In genomic region chr7:89423194-89423593, GRCm38 (mm10) we compare ENCODE assay signal across 13 mouse cellular contexts. TPM values are rescaled to one million over a fixed set of nuclear protein-coding genes. Genes with fewer than 3 reads are reported as not detected.
DNase-seq lines count a peak whose midpoint lies in the region; ATAC-seq and TF ChIP-seq lines count a peak whose summit lies in the region.
"Had no signal": no experiment of that assay in that cellular context is flagged by ENCODE, and none has a peak within 500 bp of the region (broad histone marks: within the 10 kb centered on the region; RNA-seq: fewer than 3 reads in every experiment).

No protein-coding gene starts in this region.

- H3K9ac ChIP-seq in intestine, postnatal 0 days (ENCODE audit: low read depth, low read length): no peak overlapping the region
- no peak overlapping the region for H3K9ac ChIP-seq in liver, embryonic 11.5 days (ENCODE audit: low read depth, low read length)
- H3K9ac ChIP-seq: heart, embryonic 15.5 days; neural tube, embryonic 15.5 days had no signal

- peak overlapping the region; percentile 78 for H3K27ac ChIP-seq in intestine, postnatal 0 days (ENCODE audit: low read depth, low read length)
- H3K27ac ChIP-seq in liver, embryonic 11.5 days (ENCODE audit: low read depth, low read length): no peak overlapping the region
- H3K27ac ChIP-seq: heart, embryonic 15.5 days; hindbrain, postnatal 0 days; neural tube, embryonic 15.5 days had no signal

- H3K4me1 ChIP-seq in intestine, postnatal 0 days (replicated peaks; ENCODE audit: control insufficient read depth, insufficient read depth, low read length): peaks cover 4% of the 10 kb centered on the region; the same call in 1 of the 2 replicates
- H3K4me1 ChIP-seq in liver, embryonic 11.5 days (replicated peaks; ENCODE audit: control insufficient read depth, insufficient read depth, low read length): peaks cover 4% of the 10 kb centered on the region; the same call in 1 of the 2 replicates

- WGBS in intestine, postnatal 0 days: 10% methylated on average over 5 of the region's 5 CpGs
- 19% methylated on average over 5 of the region's 5 CpGs for WGBS in liver, embryonic 11.5 days

- no peak for TF ChIP-seq CTCF in intestine, postnatal 0 days (IDR thresholded peaks at IDR 0.05; ENCODE audit: low read depth)

- peak overlapping the region; percentile 24; the same call in 1 of the 2 replicates for H3K4me2 ChIP-seq in intestine, postnatal 0 days (replicated peaks; ENCODE audit: low read depth)
- no peak overlapping the region for H3K4me2 ChIP-seq in liver, embryonic 11.5 days
- H3K4me2 ChIP-seq: heart, embryonic 15.5 days; neural tube, embryonic 15.5 days had no signal

- no peaks in the 10 kb centered on the region for H3K27me3 ChIP-seq in intestine, postnatal 0 days (replicated peaks; ENCODE audit: control insufficient read depth, insufficient read depth, low read length)
- H3K27me3 ChIP-seq in liver, embryonic 11.5 days (replicated peaks; ENCODE audit: control insufficient read depth, insufficient read depth, low read length): no peaks in the 10 kb centered on the region
- H3K27me3 ChIP-seq: heart, embryonic 15.5 days; neural tube, embryonic 15.5 days had no signal

- no peaks in the 10 kb centered on the region for H3K36me3 ChIP-seq in intestine, postnatal 0 days (ENCODE audit: control insufficient read depth, insufficient read depth)
- no peaks in the 10 kb centered on the region for H3K36me3 ChIP-seq in liver, embryonic 11.5 days (ENCODE audit: control insufficient read depth, insufficient read depth, low read length)
- H3K36me3 ChIP-seq: heart, embryonic 15.5 days; neural tube, embryonic 15.5 days had no signal

- DNase-seq in adrenal gland, adult 8-10 months: peak; percentile 39
- no peak for DNase-seq in adrenal gland, postnatal 4 days (ENCODE audit: low spot score in 2 of 2)
- peak; percentile 20 for DNase-seq in ZHBTc4 (ENCODE audit: low read depth, low spot score)
- DNase-seq in liver, embryonic 11.5 days (ENCODE audit: low spot score): no peak
- no peak for DNase-seq in spleen, postnatal 36 days (ENCODE audit: low spot score in 2 of 2)
- no peak for DNase-seq in ovary, postnatal 10 days (ENCODE audit: low spot score)
- no peak for DNase-seq in lung, adult 18-20 months
- DNase-seq: layer of hippocampus, adult 9-11 months; thymus, postnatal 25 days had no signal

- no peak overlapping the region for H3K4me3 ChIP-seq in intestine, postnatal 0 days (ENCODE audit: low read depth, low read length)
- no peak overlapping the region for H3K4me3 ChIP-seq in liver, embryonic 11.5 days (ENCODE audit: low read depth, low read length)
- H3K4me3 ChIP-seq: heart, embryonic 15.5 days; neural tube, embryonic 15.5 days had no signal

- no peaks in the 10 kb centered on the region for H3K9me3 ChIP-seq in intestine, postnatal 0 days (ENCODE audit: control insufficient read depth)
- no peaks in the 10 kb centered on the region for H3K9me3 ChIP-seq in liver, embryonic 11.5 days (ENCODE audit: control insufficient read depth, low read length)
- H3K9me3 ChIP-seq: heart, embryonic 15.5 days; neural tube, embryonic 15.5 days had no signal

- ATAC-seq in intestine, postnatal 0 days: peak; percentile 82
- ATAC-seq in liver, embryonic 11.5 days (replicated peaks; ENCODE audit: low FRiP score): peak; percentile 42
- ATAC-seq: hindbrain, postnatal 0 days had no signal

RNA-seq across cellular contexts. Expression of gene Fzd4, which starts 19.0 kb away (rescaled TPM):
- total RNA-seq in adrenal gland, adult 8-10 months (2022): 10 to 100 TPM; 21.9 to 43.3 (median 26.8) TPM
- 10 to 100 TPM; 44.2 to 47.6 TPM for total RNA-seq in adrenal gland, postnatal 4 days (2021)
- 6.4 and 7.3 TPM in 2 replicates for polyA plus RNA-seq in intestine, postnatal 0 days (2015; fragmentation: Nextera tagmentation; extraction: Ambion mirVana)
- polyA plus RNA-seq in liver, embryonic 11.5 days (2014; fragmentation: Nextera tagmentation; extraction: Ambion mirVana): 7.8 and 8.3 TPM in 2 replicates

RNA-seq across cellular contexts. Expression of gene Tmem135, which starts 19.2 kb away (rescaled TPM):
- 10 to 100 TPM; 54.6 to 97.9 (median 82.9) TPM for total RNA-seq in adrenal gland, adult 8-10 months (2022)
- total RNA-seq in adrenal gland, postnatal 4 days (2021): 10 to 100 TPM; 82.0 to 87.5 TPM
- polyA plus RNA-seq in intestine, postnatal 0 days (2015; fragmentation: Nextera tagmentation; extraction: Ambion mirVana): 57.9 and 72.0 TPM in 2 replicates
- polyA plus RNA-seq in liver, embryonic 11.5 days (2014; fragmentation: Nextera tagmentation; extraction: Ambion mirVana): 27.0 and 28.9 TPM in 2 replicates

Comparison
In these comparisons a context has a peak if more than half of its experiments do, and no peak if none do; other contexts are left out.
1. DNase-seq: peak in adrenal gland, adult 8-10 months (single experiment) and ZHBTc4 (single experiment); none in adrenal gland, postnatal 4 days (0 of 2), liver, embryonic 11.5 days (single experiment), spleen, postnatal 36 days (0 of 2), ovary, postnatal 10 days (single experiment) and lung, adult 18-20 months (0 of 2).